Mouse (Mus musculus) neural tube, embryonic 14.5 days (tissue): ENCODE data around the gene Adam1a. TPM values are rescaled to one million over a fixed set of nuclear protein-coding genes. Genes with fewer than 3 reads are reported as not detected.

Experiments
- ATAC-seq: fragments of 200-750 bp; cut with Nextera tagmentation; 2 replicates; pipeline ENCODE4 v1.8.0; 2017; ENCODE audit warnings: low read depth, mild to moderate bottlenecking, moderate TSS enrichment, moderate library complexity
- H3K27ac ChIP-seq: fragments of 300-500 bp; sonication (generic); 2 replicates; pipeline ENCODE4 v1.5.1; 2014; ENCODE audit warnings: low read depth, mild to moderate bottlenecking, control low read depth, low read length, moderate library complexity, mixed read lengths
- H3K27me3 ChIP-seq: fragments of 300-500 bp; sonication (generic); 2 replicates; pipeline ENCODE4 v1.6.1; 2014; ENCODE audit warnings: low read length; ENCODE audit not compliant: control insufficient read depth, insufficient read depth
- H3K36me3 ChIP-seq: fragments of 300-500 bp; sonication (generic); 2 replicates; pipeline ENCODE4 v1.6.1; 2014; ENCODE audit warnings: low read length, mixed read lengths; ENCODE audit not compliant: control insufficient read depth, insufficient read depth
- H3K4me1 ChIP-seq: fragments of 300-500 bp; sonication (generic); 2 replicates; pipeline ENCODE4 v1.6.1; 2014; ENCODE audit warnings: low read length; ENCODE audit not compliant: control insufficient read depth, insufficient read depth
- H3K4me2 ChIP-seq: fragments of 300-500 bp; sonication (generic); 2 replicates; pipeline ENCODE4 v1.6.1; 2014; ENCODE audit warnings: mild to moderate bottlenecking, low read depth, low read length, control low read depth
- H3K4me3 ChIP-seq: fragments of 300-500 bp; sonication (generic); 2 replicates; pipeline ENCODE4 v1.5.1; 2014; ENCODE audit warnings: low read depth, low read length, control low read depth, mixed read lengths
- H3K9ac ChIP-seq: fragments of 300-500 bp; sonication (generic); replicated peaks from 2 replicates; pipeline ENCODE4 v1.6.1; 2014; ENCODE audit warnings: low read depth, mild to moderate bottlenecking, control low read depth, low read length, mixed read lengths
- H3K9me3 ChIP-seq: fragments of 300-500 bp; sonication (generic); 2 replicates; pipeline ENCODE4 v1.6.1; 2016; ENCODE audit warnings: low read length; ENCODE audit not compliant: control insufficient read depth
- WGBS: fragments of 180-500 bp; shearing (Covaris S2); extraction: QIAGEN DNeasy Blood & Tissue Kit; methylation state at CpG from one replicate; pipeline ENCODE4 v1.1.7; 2014; 5-methylcytosine and 5-hydroxymethylcytosine counted together
- polyA plus RNA-seq: library from polyadenylated mRNA; unstranded; fragments of >200 nt; fragmentation: Nextera tagmentation; extraction: Ambion mirVana; gene quantifications from 2 replicates; pipeline ENCODE4 v1.2.1, GENCODE M21; 2014

Gene Adam1a
- polyA plus RNA-seq, 1 experiment from 2014 or later, result 6.8 TPM

DNA sequence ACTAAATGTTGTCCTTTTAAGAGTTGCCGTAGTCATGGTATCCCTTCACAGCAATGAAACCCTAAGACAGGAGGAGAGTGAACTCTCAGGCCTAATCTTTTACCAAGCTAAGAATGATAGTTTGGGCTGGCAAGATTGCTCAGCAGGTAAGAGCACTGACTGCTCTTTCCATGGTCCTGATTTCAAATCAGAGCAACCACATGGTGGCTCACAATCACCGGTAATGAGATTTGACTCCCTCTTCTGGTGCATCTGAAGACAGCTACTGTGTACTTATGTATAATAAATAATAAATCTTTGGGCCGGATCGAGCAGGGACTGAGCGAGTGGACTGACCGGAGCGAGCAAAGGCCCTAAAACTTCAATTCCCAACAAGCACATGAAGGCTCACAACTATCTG lies 4.0 kb downstream of the Adam1a start:
- Histone ChIP-seq H3K9ac (no peak overlapping the region), H3K4me2 (no peak overlapping the region), H3K9me3 (no peaks in the 10 kb centered on the region), H3K4me1 (peaks cover 17% of the 10 kb centered on the region), H3K36me3 (peaks cover 7% of the 10 kb centered on the region; the same call in 1 of the 2 replicates), H3K27me3 (0 out of 2 replicates have a peak, but pooled peaks cover 2% of the 10 kb centered on the region), H3K27ac (no peak overlapping the region), H3K4me3 (no peak overlapping the region)
- WGBS, result 82% methylated on average over 7 of the region's 7 CpGs
- ATAC-seq, result no peak

DNA sequence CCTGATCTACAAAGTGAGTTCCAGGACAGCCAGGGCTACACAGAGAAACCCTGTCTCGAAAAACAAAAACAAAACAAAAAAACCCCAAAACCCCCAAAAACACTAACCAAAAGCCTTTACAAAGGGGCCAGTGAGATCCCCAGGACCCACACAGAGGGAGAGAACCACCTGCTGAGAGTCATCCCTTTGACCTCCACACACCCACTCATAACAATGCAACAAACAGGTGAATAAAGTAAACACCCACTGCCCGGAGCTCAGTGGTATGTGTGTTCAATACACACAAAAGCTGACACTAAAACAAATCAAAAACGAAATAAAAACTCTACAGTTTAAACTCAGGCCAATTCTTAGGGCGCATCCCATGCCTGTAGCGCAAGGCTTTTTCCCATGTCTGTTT lies 5.2 kb downstream of the Adam1a start:
- Histone ChIP-seq H3K36me3 (peaks cover 7% of the 10 kb centered on the region; the same call in 1 of the 2 replicates), H3K9ac (no peak overlapping the region), H3K4me2 (no peak overlapping the region), H3K4me1 (peaks cover 17% of the 10 kb centered on the region), H3K27me3 (0 out of 2 replicates have a peak, but pooled peaks cover 1% of the 10 kb centered on the region), H3K9me3 (no peaks in the 10 kb centered on the region), H3K27ac (no peak overlapping the region), H3K4me3 (no peak overlapping the region)
- 94% methylated on average over 5 of the region's 5 CpGs for WGBS
- ATAC-seq, result no peak

DNA sequence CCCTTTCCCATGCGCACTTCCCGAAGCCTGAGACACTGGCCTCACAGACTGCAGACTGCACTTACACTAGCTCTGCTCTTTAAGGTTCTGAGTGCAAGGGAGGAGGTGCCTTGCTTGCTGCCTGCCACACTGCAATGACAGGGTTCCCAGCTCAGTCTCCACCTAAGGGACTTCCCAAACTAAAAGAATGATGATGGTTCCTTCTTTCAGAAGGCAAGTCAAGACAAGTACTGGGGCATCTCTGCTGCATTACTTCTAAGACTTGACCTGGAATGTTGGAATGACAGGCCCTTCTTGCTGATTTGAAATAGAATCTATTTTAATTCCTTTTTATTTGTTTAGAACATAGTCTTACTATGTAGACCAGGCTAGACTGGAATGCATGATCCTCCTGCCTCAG lies 7.7 kb downstream of the Adam1a start:
- Histone ChIP-seq H3K9ac (no peak overlapping the region), H3K27ac (no peak overlapping the region), H3K4me1 (no peaks in the 10 kb centered on the region), H3K4me3 (no peak overlapping the region), H3K27me3 (no peaks in the 10 kb centered on the region), H3K4me2 (no peak overlapping the region), H3K36me3 (peaks cover 24% of the 10 kb centered on the region), H3K9me3 (no peaks in the 10 kb centered on the region)
- ATAC-seq, result no peak
- 77% methylated on average over 2 of the region's 2 CpGs for WGBS

- H3K9ac ChIP-seq, result no peak overlapping the region
- WGBS, result 63% methylated on average over 7 of the region's 7 CpGs
- H3K27me3 ChIP-seq, result no peaks in the 10 kb centered on the region
- H3K4me3 ChIP-seq, result no peak overlapping the region
- no peaks in the 10 kb centered on the region for H3K4me1 ChIP-seq
- H3K4me2 ChIP-seq, result no peak overlapping the region
- no peak overlapping the region for H3K27ac ChIP-seq
- no peaks in the 10 kb centered on the region for H3K9me3 ChIP-seq
- ATAC-seq, result no peak
- H3K36me3 ChIP-seq, result peaks cover 30% of the 10 kb centered on the region
Measured at GRCm38 (mm10) chr5:121536921-121537555, 8.2 kb downstream of the Adam1a start.

DNA sequence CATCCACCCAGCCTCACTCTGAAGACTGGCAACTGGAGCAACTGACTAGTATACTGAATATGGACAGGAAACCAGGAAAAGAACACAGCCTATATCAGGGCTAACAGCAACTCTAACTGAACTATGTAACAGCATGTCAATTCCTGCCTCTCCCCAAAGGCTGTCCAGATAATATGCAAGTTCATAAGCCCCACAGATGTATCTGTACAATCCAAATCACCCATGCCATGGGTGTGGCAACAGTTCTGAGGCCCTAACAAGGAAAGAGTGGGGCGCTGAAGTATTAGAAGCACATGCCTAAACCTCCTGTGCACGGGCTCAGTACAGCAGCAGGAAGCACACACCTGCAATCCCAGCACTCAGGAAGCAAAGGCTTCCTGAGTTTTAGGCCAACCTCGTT lies 10.2 kb downstream of the Adam1a start:
- no peaks in the 10 kb centered on the region for H3K4me1 ChIP-seq
- no peak overlapping the region for H3K4me3 ChIP-seq
- peaks cover 37% of the 10 kb centered on the region for H3K36me3 ChIP-seq
- no peak overlapping the region for H3K27ac ChIP-seq
- 99% methylated on average over 3 of the region's 3 CpGs for WGBS
- ATAC-seq, result no peak
- no peaks in the 10 kb centered on the region for H3K27me3 ChIP-seq
- no peak overlapping the region for H3K4me2 ChIP-seq
- no peak overlapping the region for H3K9ac ChIP-seq
- H3K9me3 ChIP-seq, result no peaks in the 10 kb centered on the region

DNA sequence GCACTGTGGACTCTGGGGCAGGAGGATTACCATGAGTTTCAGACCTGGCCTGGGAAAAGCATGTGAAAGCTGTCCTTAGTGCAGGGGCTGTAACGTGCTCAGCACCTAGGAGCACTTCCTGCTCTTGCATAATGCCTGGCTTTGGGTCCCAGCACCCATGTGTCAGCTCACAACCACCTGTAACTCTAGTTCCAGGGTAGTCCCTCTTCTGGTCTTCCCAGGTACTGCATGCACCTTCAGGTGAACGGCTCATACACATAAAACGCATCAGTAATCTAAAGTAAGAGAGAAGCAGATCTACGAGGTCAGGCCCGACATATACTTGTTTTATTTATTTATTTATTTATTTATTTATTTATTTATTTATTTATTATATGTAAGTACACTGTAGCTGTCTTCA lies 10.8 kb downstream of the Adam1a start:
- no peak overlapping the region for H3K9ac ChIP-seq
- H3K27me3 ChIP-seq, result no peaks in the 10 kb centered on the region
- no peaks in the 10 kb centered on the region for H3K4me1 ChIP-seq
- H3K27ac ChIP-seq, result no peak overlapping the region
- peaks cover 41% of the 10 kb centered on the region for H3K36me3 ChIP-seq
- H3K4me3 ChIP-seq, result no peak overlapping the region
- ATAC-seq, result no peak
- no peak overlapping the region for H3K4me2 ChIP-seq
- no peaks in the 10 kb centered on the region for H3K9me3 ChIP-seq
- 97% methylated on average over 5 of the region's 5 CpGs for WGBS

- no peaks in the 10 kb centered on the region for H3K27me3 ChIP-seq
- peaks cover 59% of the 10 kb centered on the region for H3K36me3 ChIP-seq
- no peak for ATAC-seq
- 69% methylated on average over 8 of the region's 8 CpGs for WGBS
- no peaks in the 10 kb centered on the region for H3K9me3 ChIP-seq
- no peak overlapping the region for H3K4me2 ChIP-seq
- H3K4me1 ChIP-seq, result no peaks in the 10 kb centered on the region
- no peak overlapping the region for H3K27ac ChIP-seq
- H3K4me3 ChIP-seq, result no peak overlapping the region
- H3K9ac ChIP-seq, result no peak overlapping the region
Measured at GRCm38 (mm10) chr5:121526961-121527360, 18.3 kb downstream of the Adam1a start.

- no peak overlapping the region for H3K4me2 ChIP-seq
- 89% methylated on average over 7 of the region's 7 CpGs for WGBS
Measured at GRCm38 (mm10) chr5:121526526-121526925, 18.8 kb downstream of the Adam1a start.

GRCm38 (mm10) chr5:121525774-121526450 lies 19.4 kb downstream of the Adam1a start:
- no peak overlapping the region for H3K27ac ChIP-seq
- no peak overlapping the region for H3K4me3 ChIP-seq
- no peaks in the 10 kb centered on the region for H3K4me1 ChIP-seq
- peaks cover 61% of the 10 kb centered on the region for H3K36me3 ChIP-seq
- H3K9ac ChIP-seq, result no peak overlapping the region
- H3K27me3 ChIP-seq, result no peaks in the 10 kb centered on the region
- no peak overlapping the region for H3K4me2 ChIP-seq
- no peak for ATAC-seq
- WGBS, result 90% methylated on average over 14 of the region's 14 CpGs
- no peaks in the 10 kb centered on the region for H3K9me3 ChIP-seq

More at GRCm38 (mm10) chr5:121526526-121526925, 18.8 kb downstream of the Adam1a start:
- H3K36me3 ChIP-seq, result peaks cover 57% of the 10 kb centered on the region
- no peak overlapping the region for H3K4me3 ChIP-seq
- no peaks in the 10 kb centered on the region for H3K4me1 ChIP-seq
- H3K27me3 ChIP-seq, result no peaks in the 10 kb centered on the region
- H3K9ac ChIP-seq, result no peak overlapping the region
- no peaks in the 10 kb centered on the region for H3K9me3 ChIP-seq
- H3K27ac ChIP-seq, result no peak overlapping the region
- ATAC-seq, result no peak
